Mouse (Mus musculus) heart, postnatal 0 days (tissue): ENCODE results near the gene Ppp1r9a.

Experiments
- CTCF ChIP-seq: IDR thresholded peaks from 2 replicates; pipeline ENCODE4 v1.5.1; 2016; ENCODE audit warnings: antibody characterized with exemption, control low read depth, low read depth
- EP300 ChIP-seq: IDR thresholded peaks from 2 replicates; pipeline ENCODE4 v1.6.1; 2016; ENCODE audit warnings: antibody characterized with exemption, low read depth

DNA sequence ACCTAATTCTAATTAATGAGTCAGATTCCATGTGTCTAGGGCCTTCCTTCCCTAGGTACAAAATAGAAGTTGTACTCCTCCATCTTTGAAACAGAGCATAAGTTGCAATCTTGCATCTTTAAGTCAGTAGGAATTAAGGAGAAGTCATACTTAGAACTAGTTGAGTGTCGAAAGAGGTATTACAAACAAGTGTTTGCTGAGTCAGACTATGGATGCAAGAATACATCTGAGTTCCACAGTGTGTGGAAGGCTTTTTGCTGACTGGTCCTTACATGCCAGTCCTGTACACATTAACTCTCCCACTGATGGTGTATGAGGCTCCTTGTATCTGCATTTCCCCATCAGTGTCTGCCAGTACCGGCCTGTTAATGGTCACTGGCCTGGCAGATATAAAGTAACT, 305.1 kb downstream of the Ppp1r9a start:
- TF ChIP-seq CTCF (no peak), EP300 (no peak)
